Mouse (Mus musculus) brain, adult 2 months (tissue): ENCODE results near the gene Ruvbl1.

Source experiments
- DNase-seq: peaks from one replicate; pipeline ENCODE4 v3.0.0; 2011; ENCODE audit warnings: low read depth, low spot score

Ruvbl1 gene

DNA sequence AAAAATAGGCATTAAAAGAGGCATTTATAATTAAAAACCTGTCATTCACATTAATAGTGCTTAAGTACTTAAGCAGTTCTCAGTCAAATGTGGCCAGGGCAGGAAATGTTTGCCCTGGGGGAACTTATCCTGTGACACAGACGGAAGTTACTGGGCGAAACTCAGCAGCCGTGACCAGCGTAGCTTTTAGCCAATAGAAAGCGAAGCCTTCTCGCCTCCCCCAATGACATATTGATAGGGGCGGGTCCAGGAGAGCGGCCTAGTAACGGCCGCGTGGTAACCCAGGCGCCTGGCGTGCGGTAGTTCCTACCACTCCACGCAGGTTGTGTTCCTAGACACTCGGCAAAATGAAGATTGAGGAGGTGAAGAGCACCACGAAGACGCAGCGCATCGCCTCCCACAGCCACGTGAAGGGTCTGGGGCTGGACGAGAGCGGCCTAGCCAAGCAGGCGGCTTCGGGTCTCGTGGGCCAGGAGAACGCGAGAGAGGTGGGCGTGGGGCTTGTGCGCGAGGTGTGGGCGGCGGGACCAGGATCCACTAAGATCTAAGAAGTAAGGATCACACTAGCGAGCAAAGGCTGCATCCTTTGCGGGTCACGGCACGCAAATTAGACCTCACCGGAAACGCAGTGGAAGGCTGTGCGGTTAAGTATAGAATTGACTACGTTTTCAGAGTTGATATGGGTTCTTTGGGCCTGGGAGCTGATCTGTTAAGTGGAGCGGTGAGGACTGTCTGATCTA, at the start of gene Ruvbl1:
Gene Ruvbl1, plus strand, starts transcription at position 229 of the 740 bp plus-strand sequence.
- peak; percentile 99 for DNase-seq

DNA sequence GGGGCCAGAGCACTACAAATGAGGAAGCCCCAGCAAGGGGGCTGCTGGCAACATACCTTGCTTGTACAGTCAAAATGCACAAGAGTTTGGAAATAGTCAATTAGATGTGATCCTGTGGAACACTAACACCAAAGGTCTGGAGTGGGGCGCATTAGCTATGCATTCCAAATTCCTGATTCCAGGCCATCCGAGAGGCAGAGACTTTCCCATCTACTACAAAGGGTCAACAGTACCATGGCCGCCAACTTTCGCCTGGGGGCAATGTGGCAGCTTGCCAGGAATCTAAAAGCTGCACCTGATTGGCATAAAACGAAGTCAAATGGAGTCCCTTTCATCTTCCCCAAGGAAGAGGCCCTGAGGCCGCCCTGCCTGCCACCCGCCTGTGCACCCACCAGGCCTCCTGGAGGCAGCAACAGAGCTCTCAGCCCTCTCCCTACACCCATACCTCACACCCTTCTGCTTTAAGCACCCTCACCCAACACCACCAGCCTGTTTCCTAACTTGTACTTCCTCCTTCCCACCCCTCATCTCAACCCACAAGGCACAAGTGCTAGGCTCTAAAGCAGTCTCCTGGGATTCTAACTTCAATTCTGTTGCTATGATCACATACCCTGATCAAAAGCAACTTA, 49.0 kb upstream of the Ruvbl1 start:
- no peak for DNase-seq

DNA sequence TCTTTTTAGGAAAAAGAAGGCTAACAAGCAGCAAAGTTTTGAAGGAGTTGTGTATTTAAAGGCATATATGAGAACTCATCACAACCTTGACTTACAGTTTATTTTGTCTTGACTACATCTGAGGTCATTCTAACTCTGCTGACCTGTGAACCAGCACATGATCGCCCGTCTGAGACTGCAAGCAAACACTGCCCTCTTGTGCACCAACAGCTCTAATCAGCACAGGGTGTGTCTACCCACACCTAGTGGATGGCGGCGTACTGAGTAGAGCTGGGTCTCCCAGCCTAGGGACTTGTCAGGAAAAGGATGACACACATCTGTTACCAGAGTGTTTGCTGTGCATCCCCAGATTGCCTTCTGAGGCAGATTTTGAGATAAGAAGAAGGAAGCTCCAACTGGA, 34.0 kb upstream of the Ruvbl1 start:
- DNase-seq, result peak; percentile 57

DNA sequence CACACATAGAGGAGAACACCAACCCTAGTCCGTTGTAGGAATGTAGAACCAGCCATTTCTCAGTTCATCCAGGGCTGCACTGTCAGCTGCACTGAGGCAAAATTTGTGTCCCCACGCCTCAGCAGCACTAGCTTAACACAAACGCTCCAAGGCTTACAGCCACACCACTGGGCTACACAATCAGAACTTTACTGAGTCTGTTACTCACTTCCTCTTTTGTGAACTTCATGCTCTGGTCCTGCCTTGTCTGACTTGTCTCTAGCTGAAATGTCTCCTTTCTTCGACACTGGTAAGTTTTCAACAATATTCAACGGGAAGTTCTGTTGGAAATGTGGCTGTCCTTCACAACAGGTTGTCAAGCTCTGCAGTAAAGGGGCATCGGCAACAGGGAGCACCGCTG, 29.6 kb upstream of the Ruvbl1 start:
- no peak for DNase-seq

DNA sequence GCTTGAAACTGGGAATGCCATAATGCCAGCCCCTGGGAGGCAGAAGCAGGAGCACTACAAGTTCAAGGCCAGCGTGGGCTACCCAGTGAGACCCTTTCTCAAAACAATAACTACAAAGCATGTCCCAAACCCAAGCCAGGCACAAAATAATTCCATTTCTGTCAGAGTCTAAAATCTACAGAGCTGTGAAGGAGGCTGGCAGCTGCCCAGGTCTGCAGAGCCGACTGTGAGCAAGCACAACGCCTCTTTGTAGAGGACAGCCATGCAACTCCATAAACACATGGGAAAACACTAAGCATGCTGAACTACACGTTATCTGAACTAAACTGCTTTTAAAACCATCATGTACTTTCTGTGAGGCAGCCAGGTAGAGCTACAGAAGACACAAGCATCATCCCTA, 26.2 kb upstream of the Ruvbl1 start:
- peak; percentile 65 for DNase-seq

DNA sequence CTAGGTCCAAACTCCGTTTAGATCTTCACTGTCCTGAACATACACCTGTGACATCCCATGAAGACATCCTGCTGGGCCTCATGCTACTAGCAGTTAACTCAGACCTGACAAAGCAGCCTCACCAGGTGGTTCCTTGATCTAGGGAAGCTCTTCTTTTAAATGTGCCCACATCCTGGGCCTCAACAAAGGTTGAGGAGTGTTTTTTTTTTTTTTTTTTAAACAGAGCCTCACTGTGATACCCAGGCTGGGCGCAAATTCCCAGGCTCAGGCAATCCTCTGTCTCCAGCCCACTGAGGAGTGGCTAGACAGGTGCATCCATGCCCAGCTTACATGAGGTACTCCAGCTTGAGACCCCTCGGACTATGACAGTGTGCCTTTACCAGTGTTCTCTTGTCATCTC, 22.7 kb upstream of the Ruvbl1 start:
- DNase-seq, result no peak

DNA sequence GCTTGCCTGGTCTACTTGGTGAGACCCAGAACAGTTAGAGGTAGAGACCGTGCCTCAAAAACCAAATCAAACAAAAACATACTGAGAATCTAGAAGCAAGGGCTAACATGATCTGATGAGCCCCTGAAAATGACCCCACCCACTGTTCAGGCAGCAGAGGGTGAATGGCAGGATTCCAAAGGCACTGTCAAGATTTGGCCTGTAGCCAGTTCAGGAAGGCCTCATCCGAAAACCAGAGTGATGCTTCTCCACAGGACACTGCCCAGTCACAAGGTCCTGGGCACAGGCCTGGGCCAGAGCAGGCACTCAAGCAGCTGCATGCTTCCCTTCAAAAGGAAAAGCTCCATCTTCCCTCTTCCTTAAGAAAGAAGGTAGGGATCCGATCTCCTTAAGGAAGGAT, 21.8 kb upstream of the Ruvbl1 start:
- DNase-seq, result no peak

DNA sequence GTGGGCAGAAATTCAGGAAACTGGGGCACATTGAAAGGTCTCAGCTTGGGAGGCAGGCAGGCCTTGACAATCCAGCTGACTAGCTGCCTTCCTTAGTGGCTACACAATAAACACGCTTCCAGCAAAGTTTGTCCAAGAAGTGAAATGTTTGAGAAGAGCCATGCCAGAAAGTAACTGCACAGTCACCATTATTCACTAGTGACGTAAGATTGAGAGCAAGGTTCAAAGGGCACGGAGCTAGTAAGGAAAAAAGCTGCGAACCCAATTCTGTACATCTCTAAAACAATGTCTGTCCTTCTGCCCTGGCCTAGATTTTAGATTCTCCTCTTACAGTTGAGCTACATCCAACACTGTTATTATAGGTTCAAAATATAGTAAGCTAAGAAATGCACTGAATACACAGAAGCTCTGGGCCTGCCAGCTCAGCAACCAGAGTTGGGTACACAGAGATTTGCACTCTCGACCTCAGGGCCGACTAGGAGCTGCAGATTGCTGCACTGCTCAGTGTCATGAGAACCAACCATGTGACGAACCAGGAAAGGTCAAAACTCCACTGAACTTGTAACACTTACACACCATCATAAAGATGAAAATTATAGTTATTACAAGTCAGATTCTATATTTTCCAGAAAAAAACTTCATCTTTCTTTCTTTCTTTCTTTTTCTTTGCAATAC, 21.0 kb upstream of the Ruvbl1 start:
- no peak for DNase-seq

DNA sequence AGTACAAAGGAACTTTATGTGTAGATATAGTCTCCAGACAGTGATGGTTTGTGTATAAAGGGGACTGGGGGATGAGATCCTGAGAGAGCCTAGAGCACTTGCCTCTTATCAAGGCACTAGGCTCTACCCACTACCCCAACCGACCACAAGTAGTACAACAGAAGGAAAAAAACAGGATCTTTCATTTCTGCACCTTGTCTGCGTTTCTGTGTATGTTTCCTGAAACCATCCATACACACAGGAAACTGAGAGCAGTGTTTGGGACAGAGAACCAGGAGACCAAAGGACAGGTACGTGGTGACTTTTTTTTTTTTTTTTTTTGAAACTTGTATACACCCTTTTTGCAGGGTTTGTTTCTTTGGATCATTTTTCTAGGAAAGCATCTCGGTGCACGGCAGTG, 19.5 kb upstream of the Ruvbl1 start:
- no peak for DNase-seq

DNA sequence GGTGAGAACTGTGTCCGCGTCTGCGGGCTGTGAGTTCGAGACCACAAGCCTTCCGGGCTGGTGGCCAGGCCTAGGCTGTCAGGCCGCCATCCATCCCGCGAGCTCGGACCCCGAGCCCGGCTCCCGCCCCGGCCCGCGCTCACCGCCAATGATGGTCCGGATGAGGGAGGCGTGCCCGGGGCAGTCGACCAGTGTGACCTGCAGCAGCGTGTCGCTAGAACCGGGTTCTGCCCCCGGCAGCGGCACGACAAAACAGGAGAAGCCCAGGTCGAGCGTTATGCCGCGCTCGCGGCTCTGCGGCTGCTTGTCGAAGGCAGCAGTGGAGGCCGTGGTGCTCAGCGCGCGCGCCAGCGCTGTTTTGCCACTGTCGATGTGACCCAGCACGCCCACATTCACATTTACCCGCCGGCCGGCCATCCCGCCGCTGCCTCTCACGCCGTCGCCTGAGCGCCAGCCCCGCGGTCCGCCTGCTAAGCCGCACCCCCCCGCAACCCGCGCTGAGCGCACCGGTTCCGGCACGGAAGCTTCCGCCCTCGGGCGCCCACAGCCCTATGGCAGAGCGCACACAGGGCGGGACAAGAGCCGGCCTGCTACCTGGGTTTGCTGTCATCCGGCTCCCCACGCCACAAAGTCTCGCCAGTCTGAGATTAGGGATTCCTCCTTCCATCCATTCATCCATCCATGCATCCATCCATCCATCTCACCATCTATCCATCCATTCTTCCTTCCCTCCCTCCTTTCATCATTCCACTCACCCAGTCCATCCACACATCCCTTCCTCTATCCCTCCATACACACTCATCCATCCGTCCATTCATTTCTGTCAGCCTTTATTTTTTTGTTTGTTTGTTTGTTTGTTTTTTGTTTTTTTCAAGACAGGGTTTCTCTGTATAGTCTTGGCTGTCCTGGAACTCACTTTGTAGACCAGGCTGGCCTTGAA, 18.9 kb upstream of the Ruvbl1 start, which contains the start of gene Eefsec:
Gene Eefsec, minus strand, starts transcription at position 477 of the 940 bp plus-strand sequence.
- DNase-seq, result peak; percentile 89

DNA sequence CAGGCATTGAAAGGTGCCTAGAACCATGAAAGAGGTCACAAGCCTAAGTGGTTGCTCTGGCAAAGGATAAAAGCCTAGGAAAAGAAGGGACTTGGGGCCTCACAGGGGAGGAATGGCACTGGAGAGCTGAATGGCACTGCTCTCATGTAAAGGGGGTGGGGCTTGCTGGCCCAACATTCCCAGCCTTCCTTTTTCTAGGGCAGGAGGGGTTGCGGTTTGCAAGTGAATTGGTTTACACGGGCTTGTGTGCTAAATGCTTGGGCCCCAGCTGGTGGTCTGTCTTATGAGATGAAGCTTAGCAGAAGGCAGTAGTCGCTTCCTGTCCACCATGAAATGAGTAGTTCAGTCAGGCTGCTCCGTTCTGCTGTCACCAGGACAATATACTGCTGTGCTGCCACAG, 17.8 kb upstream of the Ruvbl1 start:
- DNase-seq, result no peak

DNA sequence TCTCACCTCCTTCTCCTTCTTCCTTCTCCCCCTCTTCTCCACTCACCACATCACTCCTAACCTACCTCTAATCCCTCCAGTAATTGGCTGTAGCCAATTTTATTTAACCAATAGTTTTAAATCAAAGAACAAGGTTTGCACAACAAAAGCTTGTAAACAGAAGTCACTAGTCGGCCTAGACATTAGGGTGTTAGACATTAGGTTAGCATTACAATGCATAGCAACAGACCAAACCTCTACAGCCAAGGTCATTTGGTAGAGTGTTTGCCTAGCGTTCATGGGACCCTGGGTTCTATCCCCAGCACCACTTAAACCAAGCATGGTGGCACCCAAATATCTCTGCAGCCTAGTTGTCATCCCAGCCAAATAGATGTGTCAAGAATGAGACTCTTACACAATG, 10.7 kb upstream of the Ruvbl1 start:
- DNase-seq, result no peak

DNA sequence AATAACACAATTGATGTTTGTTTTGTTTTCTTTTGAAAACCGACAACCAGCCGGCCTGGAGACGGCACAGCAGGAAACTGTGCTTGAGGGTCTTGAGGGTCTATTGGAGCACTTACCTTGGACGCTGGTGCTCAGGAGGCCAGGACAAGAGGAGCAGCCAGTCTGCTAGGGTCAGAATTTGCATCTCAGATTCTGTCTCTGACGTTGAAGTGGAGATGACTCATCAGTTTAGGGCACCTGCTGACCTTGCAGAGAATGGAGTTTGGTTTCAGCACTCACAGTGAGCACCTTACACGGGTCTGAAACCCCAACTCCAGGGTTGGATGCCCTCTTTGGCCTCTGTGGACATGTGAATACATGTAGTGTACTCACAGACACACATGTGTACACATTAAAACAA, 4.7 kb downstream of the Ruvbl1 start:
- DNase-seq, result no peak

DNA sequence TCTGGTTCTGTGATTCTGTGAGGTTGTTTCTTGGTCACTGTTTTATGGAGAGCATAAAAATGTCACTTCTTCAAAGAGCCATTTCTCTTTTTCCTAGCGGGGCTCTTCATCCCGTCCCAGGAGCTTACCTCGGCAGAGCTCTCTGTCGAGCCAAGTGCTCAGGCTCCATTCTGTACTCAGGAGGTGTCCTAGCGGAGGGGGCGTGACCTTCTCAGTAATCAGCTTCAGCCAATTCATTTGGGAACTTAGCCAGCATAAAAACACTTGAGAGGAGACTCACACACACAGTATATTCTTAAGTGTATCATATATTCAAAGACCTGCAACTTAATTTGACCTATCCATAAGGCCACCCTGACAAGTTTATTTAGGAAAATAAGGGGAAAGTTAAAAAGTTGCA, 15.2 kb downstream of the Ruvbl1 start:
- DNase-seq, result no peak

DNA sequence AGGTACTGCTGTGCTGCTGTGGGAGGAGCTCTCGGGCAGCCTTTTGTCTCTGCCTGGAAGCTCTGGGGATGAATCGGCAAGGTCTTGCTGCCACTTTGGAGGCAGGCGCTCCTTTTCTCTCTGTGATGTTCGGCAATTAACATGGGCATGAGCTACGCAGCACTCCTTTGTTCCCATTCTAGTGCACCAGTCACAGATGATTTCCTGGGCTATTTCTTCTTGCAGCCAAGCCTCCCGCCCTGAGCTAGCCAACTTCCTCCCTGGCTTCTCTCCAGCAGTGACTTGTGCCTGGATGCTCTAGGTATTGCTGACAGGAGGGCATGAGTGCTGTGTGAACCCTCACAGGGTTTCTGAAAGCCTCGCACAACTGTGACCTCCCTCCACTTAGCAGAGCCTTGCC, 17.9 kb downstream of the Ruvbl1 start:
- peak; percentile 94 for DNase-seq

DNA sequence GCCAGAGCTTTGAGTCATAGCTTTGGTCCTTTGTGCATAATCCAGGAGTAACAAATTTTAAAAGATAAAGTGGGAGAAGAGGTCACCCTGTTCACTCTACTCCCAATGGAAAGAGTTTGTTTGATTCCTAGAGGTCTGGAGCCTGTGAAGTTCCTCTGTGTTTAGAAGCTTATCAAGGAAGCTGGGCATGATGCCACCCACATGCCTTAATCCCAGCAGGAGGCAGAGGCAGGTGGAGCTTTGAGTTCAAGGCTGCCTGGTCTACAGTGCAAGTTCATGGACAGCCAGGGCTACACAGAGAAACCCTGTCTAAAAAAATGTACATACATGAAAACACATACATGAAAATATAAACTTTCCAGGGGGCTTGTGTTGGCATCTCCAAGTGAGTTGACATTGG, 18.7 kb downstream of the Ruvbl1 start:
- DNase-seq, result no peak

DNA sequence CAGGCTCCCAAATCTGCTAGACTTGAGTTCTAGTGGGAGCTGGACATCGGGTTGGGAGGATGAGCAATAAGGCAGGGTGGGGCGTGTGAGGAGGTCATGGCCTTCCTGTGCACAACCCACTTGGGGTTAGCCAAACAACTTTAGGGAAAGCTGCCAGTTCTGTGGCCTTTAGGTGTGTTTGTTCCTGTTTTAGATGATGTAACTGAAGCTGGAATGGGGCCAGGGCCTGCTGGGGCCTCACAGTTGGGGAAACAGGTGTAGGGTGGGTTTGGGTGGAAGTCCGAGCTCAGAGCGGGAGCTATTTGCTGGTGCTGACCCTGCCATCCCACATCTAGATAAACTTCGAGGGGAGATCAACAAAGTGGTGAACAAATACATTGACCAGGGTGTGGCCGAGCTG, 20.2 kb downstream of the Ruvbl1 start:
- DNase-seq, result no peak

DNA sequence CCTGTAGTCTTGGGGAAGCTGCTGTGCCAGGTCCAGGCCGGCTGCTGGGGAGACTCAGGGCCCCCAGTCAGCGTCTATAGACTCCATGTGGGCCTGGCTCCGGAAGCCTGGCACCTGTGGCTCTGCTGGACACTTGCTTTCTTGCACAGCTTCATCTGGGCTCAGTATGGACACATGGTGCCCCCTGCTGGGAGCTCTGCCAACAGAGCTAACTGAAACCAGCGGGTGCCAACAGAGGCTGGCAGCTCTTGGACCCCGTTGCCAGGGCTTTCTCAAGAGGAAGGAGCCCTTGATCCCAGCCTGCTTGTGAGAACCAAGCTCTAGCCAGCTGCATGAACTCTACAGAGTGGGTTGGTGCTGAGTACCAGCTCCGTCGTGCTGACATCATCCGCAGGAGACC, 21.7 kb downstream of the Ruvbl1 start:
- peak; percentile 81 for DNase-seq

DNA sequence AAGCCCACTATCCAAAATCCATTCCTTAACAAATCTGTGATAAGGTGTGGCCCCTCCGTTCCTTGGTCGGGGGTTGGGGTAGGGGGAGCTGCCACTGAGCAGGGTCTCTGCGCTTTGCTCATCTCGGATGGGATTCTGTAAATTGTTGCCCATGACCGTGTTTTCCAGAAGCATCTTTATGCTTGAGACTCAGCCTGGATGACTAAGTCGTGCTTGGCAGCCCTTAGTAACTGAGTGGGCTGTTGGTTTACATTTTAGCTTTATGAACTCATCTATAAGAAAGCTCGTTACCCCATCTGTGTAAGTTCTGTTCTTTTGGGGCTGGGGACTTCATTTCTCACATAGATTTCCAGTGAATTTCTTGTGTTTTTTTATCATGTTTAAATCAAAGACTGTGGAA, 23.8 kb downstream of the Ruvbl1 start:
- peak; percentile 75 for DNase-seq

DNA sequence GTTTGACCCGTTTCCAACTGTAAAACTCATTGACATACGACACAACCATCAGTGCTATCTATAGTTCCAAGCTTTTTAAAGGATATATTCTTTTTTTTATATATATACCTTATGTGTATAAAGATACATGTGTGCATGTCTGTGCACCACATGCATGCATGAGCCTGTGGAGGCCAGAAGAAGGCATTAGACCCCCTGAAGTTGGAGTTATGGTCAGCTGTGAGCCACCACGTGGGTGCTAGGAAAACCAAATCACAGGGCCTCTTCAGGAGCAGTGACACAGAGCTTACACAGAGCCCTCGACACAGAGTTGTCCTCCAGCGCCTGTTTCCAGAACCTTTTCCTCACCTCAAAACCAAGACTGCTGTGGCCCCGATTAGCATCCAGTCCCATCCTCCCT, 24.6 kb downstream of the Ruvbl1 start:
- DNase-seq, result no peak

DNA sequence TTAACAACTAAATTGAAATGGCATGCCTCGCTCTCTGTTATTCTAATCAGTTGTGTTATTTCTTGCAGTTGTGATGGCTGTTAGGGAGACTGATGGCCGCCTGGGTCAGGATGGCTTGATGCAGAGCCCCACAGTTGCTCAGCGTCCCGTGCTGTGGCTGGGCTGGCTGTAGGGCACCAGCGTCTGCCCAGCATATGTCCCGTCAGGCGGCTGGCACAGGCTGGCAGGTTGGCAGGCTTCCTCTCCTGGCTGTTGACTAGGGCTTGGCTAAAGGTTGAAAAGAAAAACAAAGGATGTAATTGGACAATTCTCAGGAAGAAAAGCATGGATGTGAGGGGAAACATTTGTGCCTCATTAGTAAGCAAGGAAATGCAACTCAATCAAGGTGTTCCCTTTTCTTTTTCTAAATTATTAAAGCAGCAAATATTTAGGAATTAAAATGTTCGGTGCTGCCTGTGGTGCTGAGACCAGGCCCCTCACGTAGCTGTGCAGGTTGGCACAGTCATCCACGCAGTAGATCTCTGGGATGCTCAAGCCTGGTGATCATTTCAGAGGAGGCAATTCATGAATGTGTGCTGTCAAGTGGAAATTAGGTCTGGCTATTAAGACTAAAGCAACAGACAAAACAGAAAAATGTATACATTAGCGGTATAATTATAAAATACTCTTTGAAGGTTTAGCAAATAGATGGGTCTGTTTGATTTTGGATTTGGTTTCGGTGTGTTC, 25.6 kb downstream of the Ruvbl1 start:
- peak; percentile 96 for DNase-seq
